Mouse (Mus musculus) embryonic facial prominence, embryonic 14.5 days (tissue): ENCODE data around the gene Wbp2. TPM values are rescaled to one million over a fixed set of nuclear protein-coding genes. Genes with fewer than 3 reads are reported as not detected.

Experiments
- ATAC-seq: fragments of 200-750 bp; cut with Nextera tagmentation; 2 replicates; pipeline ENCODE4 v1.8.0; 2017; ENCODE audit warnings: low read depth, moderate number of reproducible peaks, moderate TSS enrichment
- DNase-seq: peaks from one replicate; pipeline ENCODE4 v3.0.0-alpha.2; 2015; ENCODE audit warnings: low spot score
- H3K27ac ChIP-seq: fragments of 300-500 bp; sonication (generic); replicated peaks from 2 replicates; pipeline ENCODE4 v1.5.1; 2014; ENCODE audit warnings: low read depth, mild to moderate bottlenecking, low read length, moderate library complexity
- H3K27me3 ChIP-seq: fragments of 300-500 bp; sonication (generic); replicated peaks from 2 replicates; pipeline ENCODE4 v1.6.1; 2014; ENCODE audit warnings: low read length; ENCODE audit not compliant: control insufficient read depth, insufficient read depth
- H3K36me3 ChIP-seq: fragments of 300-500 bp; sonication (generic); 2 replicates; pipeline ENCODE4 v1.6.1; 2014; ENCODE audit warnings: low read length, mixed read lengths; ENCODE audit not compliant: control insufficient read depth, insufficient read depth
- H3K4me1 ChIP-seq: fragments of 300-500 bp; sonication (generic); 2 replicates; pipeline ENCODE4 v1.6.1; 2014; ENCODE audit warnings: antibody characterized with exemption, low read length; ENCODE audit not compliant: control insufficient read depth, insufficient read depth
- H3K4me2 ChIP-seq: fragments of 300-500 bp; sonication (generic); 2 replicates; pipeline ENCODE4 v1.6.1; 2014; ENCODE audit warnings: low read depth, mild to moderate bottlenecking, low read length, moderate library complexity, mixed read lengths
- H3K4me3 ChIP-seq: fragments of 300-500 bp; sonication (generic); 2 replicates; pipeline ENCODE4 v1.5.1; 2014; ENCODE audit warnings: low read depth, mild to moderate bottlenecking, low read length
- H3K9ac ChIP-seq: fragments of 300-500 bp; sonication (generic); 2 replicates; pipeline ENCODE4 v1.6.1; 2014; ENCODE audit warnings: low read depth, mild to moderate bottlenecking, low read length, moderate library complexity, mixed read lengths
- H3K9me3 ChIP-seq: fragments of 300-500 bp; sonication (generic); 2 replicates; pipeline ENCODE4 v1.6.1; 2016; ENCODE audit warnings: low read length; ENCODE audit not compliant: control insufficient read depth
- WGBS: fragments of 180-500 bp; shearing (Covaris S2); extraction: QIAGEN DNeasy Blood & Tissue Kit; methylation state at CpG from one replicate; pipeline ENCODE4 v1.1.7; 2014; 5-methylcytosine and 5-hydroxymethylcytosine counted together
- polyA plus RNA-seq: library from polyadenylated mRNA; unstranded; fragments of >200 nt; fragmentation: Nextera tagmentation; extraction: Ambion mirVana; gene quantifications from 2 replicates; pipeline ENCODE4 v1.2.1, GENCODE M21; 2014

Gene Wbp2
- polyA plus RNA-seq, 1 experiment from 2014 or later = 74.9 TPM

DNA sequence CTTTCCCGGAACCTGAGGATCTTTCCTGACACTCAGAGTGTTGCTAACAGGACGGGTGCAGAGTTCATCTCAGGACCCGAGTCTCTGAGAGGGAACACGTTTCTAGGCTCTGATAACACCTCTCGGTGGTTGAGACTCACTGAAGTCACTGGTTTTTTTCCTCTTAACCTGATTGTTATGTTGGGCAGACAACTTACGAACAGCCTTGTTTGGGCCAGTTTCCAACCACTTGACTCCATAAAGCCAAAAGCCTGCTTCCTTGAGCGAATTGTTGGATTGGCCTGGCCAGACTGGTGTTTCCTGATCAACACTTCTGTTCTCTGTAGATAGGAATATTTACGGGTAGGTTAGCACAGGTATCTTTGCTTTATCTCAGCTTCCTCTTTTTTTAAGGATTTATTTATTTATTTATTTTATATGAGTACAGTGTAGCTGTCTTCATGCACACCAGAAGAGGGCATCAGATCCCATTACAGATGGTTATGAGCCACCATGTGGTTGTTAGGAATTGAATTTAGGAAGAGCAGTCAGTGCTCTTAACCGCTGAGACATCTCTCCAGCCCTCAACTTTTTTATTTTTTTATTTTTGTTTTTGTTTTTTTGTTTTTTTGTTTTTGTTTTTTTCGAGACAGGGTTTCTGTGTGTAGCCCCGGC, 2.1 kb upstream of the Wbp2 start:
- Histone ChIP-seq H3K36me3 (peaks cover 2% of the 10 kb centered on the region; the same call in 1 of the 2 replicates), H3K9ac (no peak overlapping the region), H3K9me3 (no peaks in the 10 kb centered on the region), H3K4me2 (no peak overlapping the region), H3K27me3 (no peaks in the 10 kb centered on the region), H3K4me3 (no peak overlapping the region), H3K4me1 (peaks cover 12% of the 10 kb centered on the region), H3K27ac (no peak overlapping the region)
- no peak for DNase-seq
- WGBS = 79% methylated on average over 11 of the region's 11 CpGs
- no peak for ATAC-seq

GRCm38 (mm10) chr11:116088188-116088587, 1.4 kb upstream of the Wbp2 start:
- ATAC-seq (no peak), DNase-seq (no peak)
- peaks cover 12% of the 10 kb centered on the region for H3K4me1 ChIP-seq
- peak overlapping the region; percentile 64 for H3K4me2 ChIP-seq
- 72% methylated on average over 8 of the region's 8 CpGs for WGBS
- no peak overlapping the region for H3K9ac ChIP-seq
- no peak overlapping the region for H3K4me3 ChIP-seq
- H3K27ac ChIP-seq = no peak overlapping the region
- H3K27me3 ChIP-seq = no peaks in the 10 kb centered on the region
- H3K9me3 ChIP-seq = no peaks in the 10 kb centered on the region
- peaks cover 9% of the 10 kb centered on the region for H3K36me3 ChIP-seq

- peak; percentile 84 for ATAC-seq
- 2% methylated on average over 31 of the region's 31 CpGs for WGBS
Measured at GRCm38 (mm10) chr11:116087194-116088130, 667 bp upstream of the Wbp2 start.

GRCm38 (mm10) chr11:116084166-116084565, 2.6 kb downstream of the Wbp2 start:
- Histone ChIP-seq H3K4me3 (no peak overlapping the region), H3K9ac (no peak overlapping the region), H3K36me3 (peaks cover 48% of the 10 kb centered on the region), H3K9me3 (no peaks in the 10 kb centered on the region), H3K27me3 (no peaks in the 10 kb centered on the region), H3K27ac (no peak overlapping the region), H3K4me2 (no peak overlapping the region), H3K4me1 (peaks cover 12% of the 10 kb centered on the region)
- DNase-seq (no peak), ATAC-seq (no peak)
- 87% methylated on average over 6 of the region's 6 CpGs for WGBS

More at GRCm38 (mm10) chr11:116087194-116088130, 667 bp upstream of the Wbp2 start:
- Histone ChIP-seq H3K9me3 (no peaks in the 10 kb centered on the region), H3K9ac (peak overlapping the region; percentile 39), H3K27me3 (no peaks in the 10 kb centered on the region), H3K36me3 (peaks cover 16% of the 10 kb centered on the region), H3K4me1 (peaks cover 12% of the 10 kb centered on the region), H3K4me3 (peak overlapping the region; percentile 50), H3K4me2 (peak overlapping the region; percentile 64), H3K27ac (peak overlapping the region; percentile 75)
- DNase-seq = peak; percentile 88

- Histone ChIP-seq H3K4me1 (peaks cover 13% of the 10 kb centered on the region), H3K4me2 (no peak overlapping the region), H3K9ac (no peak overlapping the region), H3K27ac (no peak overlapping the region), H3K4me3 (no peak overlapping the region), H3K27me3 (no peaks in the 10 kb centered on the region), H3K36me3 (peaks cover 51% of the 10 kb centered on the region), H3K9me3 (no peaks in the 10 kb centered on the region)
- ATAC-seq (no peak), DNase-seq (no peak)
- WGBS = 88% methylated on average over 14 of the region's 14 CpGs
Measured at GRCm38 (mm10) chr11:116083096-116083672, 3.6 kb downstream of the Wbp2 start.

- Histone ChIP-seq H3K36me3 (peaks cover 51% of the 10 kb centered on the region), H3K9me3 (no peaks in the 10 kb centered on the region), H3K27me3 (no peaks in the 10 kb centered on the region), H3K4me2 (no peak overlapping the region), H3K9ac (no peak overlapping the region), H3K4me1 (peaks cover 16% of the 10 kb centered on the region), H3K4me3 (no peak overlapping the region), H3K27ac (no peak overlapping the region)
- ATAC-seq (no peak), DNase-seq (no peak)
- WGBS = 71% methylated on average over 6 of the region's 6 CpGs
Measured at GRCm38 (mm10) chr11:116081081-116081480, 5.7 kb downstream of the Wbp2 start.

- peaks cover 6% of the 10 kb centered on the region; the same call in 1 of the 2 replicates for H3K4me1 ChIP-seq
- no peaks in the 10 kb centered on the region for H3K27me3 ChIP-seq
- ATAC-seq = no peak
- H3K27ac ChIP-seq = no peak overlapping the region
- H3K9ac ChIP-seq = no peak overlapping the region
- no peak overlapping the region for H3K4me2 ChIP-seq
- H3K36me3 ChIP-seq = peaks cover 51% of the 10 kb centered on the region
- H3K4me3 ChIP-seq = no peak overlapping the region
- no peaks in the 10 kb centered on the region for H3K9me3 ChIP-seq
- WGBS = 78% methylated on average over 10 of the region's 10 CpGs
- DNase-seq = no peak
Measured at GRCm38 (mm10) chr11:116079511-116079910, 7.3 kb downstream of the Wbp2 start.

GRCm38 (mm10) chr11:116078676-116079320, 8.0 kb downstream of the Wbp2 start:
- ATAC-seq (no peak), DNase-seq (no peak)
- WGBS = 35% methylated on average over 10 of the region's 10 CpGs
- H3K9me3 ChIP-seq = no peaks in the 10 kb centered on the region
- no peak overlapping the region for H3K9ac ChIP-seq
- no peaks in the 10 kb centered on the region for H3K27me3 ChIP-seq
- peaks cover 48% of the 10 kb centered on the region for H3K36me3 ChIP-seq
- no peak overlapping the region for H3K4me3 ChIP-seq
- no peak overlapping the region for H3K27ac ChIP-seq
- H3K4me2 ChIP-seq = no peak overlapping the region
- H3K4me1 ChIP-seq = peaks cover 6% of the 10 kb centered on the region; the same call in 1 of the 2 replicates
